Mouse (Mus musculus) right cerebral cortex, postnatal 14 days (tissue): Measurements from ENCODE around the gene Pramef6.
"Not testable (repeated sequence)": the region's sequence is repeated elsewhere in the genome, so short reads cannot be mapped to it uniquely, and the experiment has no call there.

Experiments used
- DNase-seq: peaks from one replicate; pipeline ENCODE4 v3.0.0; 2022

Pramef6 gene

GRCm38 (mm10) chr4:143900280-143900679 lies at the start of gene Pramef6:
Gene Pramef6 (minus strand): TSS chr4:143900380.
- DNase-seq: not testable (repeated sequence)

GRCm38 (mm10) chr4:143894406-143894805 lies 5.8 kb downstream of the Pramef6 start:
- DNase-seq: not testable (repeated sequence)

GRCm38 (mm10) chr4:143882371-143882770 lies 17.8 kb downstream of the Pramef6 start:
- DNase-seq: not testable (repeated sequence)

GRCm38 (mm10) chr4:143846197-143846596 lies 54.0 kb downstream of the Pramef6 start, which contains the start of gene Gm13103:
Gene Gm13103 (plus strand): TSS chr4:143846497.
- DNase-seq: not testable (repeated sequence)
